8 mouse cellular contexts compared by ENCODE assay signal in genomic region chr10:81433541-81434289, GRCm38 (mm10). TPM values are rescaled to one million over a fixed set of nuclear protein-coding genes. Genes with fewer than 3 reads are reported as not detected.
DNase-seq lines count a peak whose midpoint lies in the region; ATAC-seq lines count a peak whose summit lies in the region.

No protein-coding gene starts in this region.

- peaks cover 17% of the 10 kb centered on the region for H3K4me1 ChIP-seq in heart, embryonic 11.5 days (ENCODE audit: control insufficient read depth, insufficient read depth, low read length)
- H3K4me1 ChIP-seq in forebrain, embryonic 15.5 days = peaks cover 50% of the 10 kb centered on the region
- H3K4me1 ChIP-seq in neural tube, embryonic 15.5 days = peaks cover 51% of the 10 kb centered on the region

- peaks cover 10% of the 10 kb centered on the region for H3K27me3 ChIP-seq in heart, embryonic 11.5 days (ENCODE audit: control insufficient read depth, insufficient read depth, low read length)
- no peaks in the 10 kb centered on the region for H3K27me3 ChIP-seq in forebrain, embryonic 15.5 days
- H3K27me3 ChIP-seq in neural tube, embryonic 15.5 days (replicated peaks) = no peaks in the 10 kb centered on the region

- no peaks in the 10 kb centered on the region for H3K9me3 ChIP-seq in heart, embryonic 11.5 days (replicated peaks; ENCODE audit: control insufficient read depth, low read length)
- H3K9me3 ChIP-seq in forebrain, embryonic 15.5 days = no peaks in the 10 kb centered on the region
- H3K9me3 ChIP-seq in neural tube, embryonic 15.5 days (replicated peaks) = no peaks in the 10 kb centered on the region

- DNase-seq in heart, adult 11 months = peak; percentile 98
- peak; percentile 62 for DNase-seq in Muller cell, postnatal 12 days (ENCODE audit: inconsistent ontology term)
- DNase-seq in induced T-regulatory cell, adult 2 months (ENCODE audit: low read depth) = peak; percentile 85
- peak; percentile 80 to 81 for DNase-seq in lung, adult 18-20 months
- peak; percentile 49 for DNase-seq in thymus, postnatal 4 days

- no peak for ATAC-seq in heart, embryonic 11.5 days (replicated peaks; ENCODE audit: insufficient number of reproducible peaks, low FRiP score, low TSS enrichment)
- no peak for ATAC-seq in forebrain, embryonic 15.5 days (replicated peaks)
- ATAC-seq in neural tube, embryonic 15.5 days (ENCODE audit: low FRiP score) = no peak

- H3K27ac ChIP-seq in heart, embryonic 11.5 days (ENCODE audit: low read depth, low read length) = no peak overlapping the region
- peak overlapping the region; percentile 47; the same call in 1 of the 2 replicates for H3K27ac ChIP-seq in forebrain, embryonic 15.5 days (replicated peaks)
- H3K27ac ChIP-seq in neural tube, embryonic 15.5 days (replicated peaks) = peak overlapping the region; percentile 52

- 68% methylated on average over 26 of the region's 26 CpGs for WGBS in heart, embryonic 11.5 days (ENCODE audit: insufficient replicate concordance)
- WGBS in forebrain, embryonic 15.5 days = 72% methylated on average over 26 of the region's 26 CpGs
- 72% methylated on average over 26 of the region's 26 CpGs for WGBS in neural tube, embryonic 15.5 days

- no peak overlapping the region for H3K4me3 ChIP-seq in heart, embryonic 11.5 days (ENCODE audit: low read depth, low read length)
- H3K4me3 ChIP-seq in forebrain, embryonic 15.5 days = no peak overlapping the region
- H3K4me3 ChIP-seq in neural tube, embryonic 15.5 days (replicated peaks) = no peak overlapping the region

- H3K4me2 ChIP-seq in heart, embryonic 11.5 days = no peak overlapping the region
- no peak overlapping the region for H3K4me2 ChIP-seq in forebrain, embryonic 15.5 days (replicated peaks)
- H3K4me2 ChIP-seq in neural tube, embryonic 15.5 days = peak overlapping the region; percentile 60

- H3K9ac ChIP-seq in heart, embryonic 11.5 days (ENCODE audit: low read depth, low read length) = no peak overlapping the region
- no peak overlapping the region for H3K9ac ChIP-seq in forebrain, embryonic 15.5 days (replicated peaks)
- 0 out of 2 replicates have a peak overlapping the region, but pooled peaks have one; percentile 12 for H3K9ac ChIP-seq in neural tube, embryonic 15.5 days (replicated peaks)

- no peaks in the 10 kb centered on the region for H3K36me3 ChIP-seq in heart, embryonic 11.5 days (ENCODE audit: control insufficient read depth, insufficient read depth, low read length)
- no peaks in the 10 kb centered on the region for H3K36me3 ChIP-seq in forebrain, embryonic 15.5 days
- H3K36me3 ChIP-seq in neural tube, embryonic 15.5 days = no peaks in the 10 kb centered on the region

RNA-seq across cellular contexts. Expression of gene Nfic, which starts 21.7 kb away (rescaled TPM):
- polyA plus RNA-seq in heart, embryonic 11.5 days (2014; fragmentation: Nextera tagmentation; extraction: Ambion mirVana) = 28.1 and 29.8 TPM in 2 replicates
- 24.2 and 29.4 TPM in 2 replicates for polyA plus RNA-seq in forebrain, embryonic 15.5 days (2015; fragmentation: Nextera tagmentation; extraction: Ambion mirVana)
- polyA plus RNA-seq in neural tube, embryonic 15.5 days (2015; fragmentation: Nextera tagmentation; extraction: Ambion mirVana) = 35.0 and 35.8 TPM in 2 replicates

RNA-seq across cellular contexts. Expression of gene Smim24, which starts 40.9 kb away (rescaled TPM):
- polyA plus RNA-seq in heart, embryonic 11.5 days (2014; fragmentation: Nextera tagmentation; extraction: Ambion mirVana) = 4.2 and 5.8 TPM in 2 replicates
- 1.2 and 1.8 TPM in 2 replicates for polyA plus RNA-seq in forebrain, embryonic 15.5 days (2015; fragmentation: Nextera tagmentation; extraction: Ambion mirVana)
- polyA plus RNA-seq in neural tube, embryonic 15.5 days (2015; fragmentation: Nextera tagmentation; extraction: Ambion mirVana) = 2.5 and 9.3 TPM in 2 replicates

RNA-seq across cellular contexts. Expression of gene Gm48552, which starts 44.9 kb away (rescaled TPM):
- polyA plus RNA-seq in heart, embryonic 11.5 days (2014; fragmentation: Nextera tagmentation; extraction: Ambion mirVana) = 0.55 and 1.2 TPM in 2 replicates
- 2.9 and 3.1 TPM in 2 replicates for polyA plus RNA-seq in forebrain, embryonic 15.5 days (2015; fragmentation: Nextera tagmentation; extraction: Ambion mirVana)
- polyA plus RNA-seq in neural tube, embryonic 15.5 days (2015; fragmentation: Nextera tagmentation; extraction: Ambion mirVana) = 3.4 and 3.6 TPM in 2 replicates

RNA-seq across cellular contexts. Expression of gene Celf5, which starts 48.8 kb away (rescaled TPM):
- polyA plus RNA-seq in heart, embryonic 11.5 days (2014; fragmentation: Nextera tagmentation; extraction: Ambion mirVana) = 0.19 and 0.31 TPM in 2 replicates
- 76.1 and 78.5 TPM in 2 replicates for polyA plus RNA-seq in forebrain, embryonic 15.5 days (2015; fragmentation: Nextera tagmentation; extraction: Ambion mirVana)
- 54.8 and 62.5 TPM in 2 replicates for polyA plus RNA-seq in neural tube, embryonic 15.5 days (2015; fragmentation: Nextera tagmentation; extraction: Ambion mirVana)

RNA-seq across cellular contexts. Expression of gene Gm48551, which starts 49.4 kb away (rescaled TPM):
- 1.4 and 2.9 TPM in 2 replicates for polyA plus RNA-seq in heart, embryonic 11.5 days (2014; fragmentation: Nextera tagmentation; extraction: Ambion mirVana)
- polyA plus RNA-seq in forebrain, embryonic 15.5 days (2015; fragmentation: Nextera tagmentation; extraction: Ambion mirVana) = 5.4 and 6.6 TPM in 2 replicates
- 5.7 and 7.2 TPM in 2 replicates for polyA plus RNA-seq in neural tube, embryonic 15.5 days (2015; fragmentation: Nextera tagmentation; extraction: Ambion mirVana)
